Mouse (Mus musculus) CH12.LX (cell line): ENCODE results near the gene Rps11. TPM values are rescaled to one million over a fixed set of nuclear protein-coding genes. Genes with fewer than 3 reads are reported as not detected.

ENCODE experiments used
- DNase-seq: peaks from one replicate; pipeline ENCODE4 v3.0.0-alpha.2; 2013; ENCODE audit errors: extremely low read depth
- H3K27ac ChIP-seq: 2 replicates; pipeline ENCODE4 v1.5.1; 2012; ENCODE audit warnings: low read depth, mild to moderate bottlenecking, control low read depth, moderate library complexity; ENCODE audit not compliant: insufficient read depth
- H3K27me3 ChIP-seq: replicated peaks from 2 replicates; pipeline ENCODE3; 2012; ENCODE audit warnings: inconsistent platforms
- H3K36me3 ChIP-seq, 2 experiments: replicated peaks in 1 of 2; 2 replicates each; pipeline versions ENCODE3 to v1.6.1; 2012; ENCODE audit warnings: inconsistent platforms in 1 of 2, low read length in 1 of 2, mild to moderate bottlenecking in 1 of 2, mixed read lengths in 1 of 2, moderate library complexity in 1 of 2; ENCODE audit not compliant: control insufficient read depth in 1 of 2, insufficient read depth in 1 of 2
- H3K4me1 ChIP-seq, 2 experiments: 2 replicates each; pipeline ENCODE4 v1.6.1; 2012; ENCODE audit warnings: inconsistent platforms in 1 of 2, moderate library complexity in 1 of 2; ENCODE audit not compliant: insufficient read depth in 2 of 2, control insufficient read depth in 1 of 2
- H3K4me2 ChIP-seq: 2 replicates; pipeline ENCODE4 v1.6.1; 2012; ENCODE audit warnings: low read depth, mild to moderate bottlenecking, control low read depth; ENCODE audit not compliant: poor library complexity, insufficient read depth, severe bottlenecking
- H3K4me3 ChIP-seq, 3 experiments: fragments of 150-350 bp in 1 of 3; sonication (generic) in 1 of 3; replicated peaks in 1 of 3; 2 replicates each; pipeline versions ENCODE3 to v1.5.1; 2011 to 2012; ENCODE audit warnings: low read depth in 2 of 3, low read length in 2 of 3, mild to moderate bottlenecking in 2 of 3, moderate library complexity in 2 of 3, control low read depth in 1 of 3, improper control_type of control experiment in 1 of 3, inconsistent platforms in 1 of 3, mixed read lengths in 1 of 3; ENCODE audit not compliant: poor library complexity in 1 of 3
- H3K79me2 ChIP-seq: replicated peaks from 2 replicates; pipeline ENCODE4 v1.6.1; 2012; ENCODE audit warnings: mild to moderate bottlenecking, moderate library complexity; ENCODE audit not compliant: control insufficient read depth, poor library complexity, insufficient read depth, severe bottlenecking; ENCODE audit errors: extremely low read depth
- H3K9ac ChIP-seq: 2 replicates; pipeline ENCODE4 v1.6.1; 2012; ENCODE audit warnings: low read depth, mild to moderate bottlenecking, control low read depth, moderate library complexity; ENCODE audit not compliant: insufficient read depth
- H3K9me3 ChIP-seq: replicated peaks from 2 replicates; pipeline ENCODE3; 2012; ENCODE audit warnings: low read length, inconsistent platforms, mixed read lengths
- CTCF ChIP-seq, 2 experiments: IDR thresholded peaks in 1 of 2; conservative IDR thresholded peaks in 1 of 2; 2 replicates each; pipeline ENCODE4 v1.5.1; 2011 to 2012; ENCODE audit warnings: low read depth in 2 of 2, low read length in 2 of 2, improper control_type of control experiment in 1 of 2, inconsistent platforms in 1 of 2, mild to moderate bottlenecking in 1 of 2, moderate library complexity in 1 of 2
- ELF1 ChIP-seq: IDR thresholded peaks from 2 replicates; pipeline ENCODE4 v1.6.1; 2014; ENCODE audit warnings: low read depth, mild to moderate bottlenecking, inconsistent platforms, low read length, improper control_type of control experiment
- EP300 ChIP-seq: IDR thresholded peaks from 2 replicates; pipeline ENCODE4 v1.6.1; 2011; ENCODE audit warnings: low read length, improper control_type of control experiment
- JUN ChIP-seq: IDR thresholded peaks from 2 replicates; pipeline ENCODE4 v1.6.1; 2011; ENCODE audit warnings: low read depth, mild to moderate bottlenecking, low read length, improper control_type of control experiment, moderate library complexity; ENCODE audit not compliant: insufficient read depth
- JUND ChIP-seq: conservative IDR thresholded peaks from 2 replicates; pipeline ENCODE4 v1.6.1; 2011; ENCODE audit warnings: low read depth, low read length, improper control_type of control experiment
- MAX ChIP-seq: IDR thresholded peaks from 2 replicates; pipeline ENCODE4 v1.6.1; 2011; ENCODE audit warnings: low read length, improper control_type of control experiment
- MAZ ChIP-seq: IDR thresholded peaks from 2 replicates; pipeline ENCODE4 v1.6.1; 2012; ENCODE audit warnings: low read depth, mild to moderate bottlenecking, inconsistent platforms, low read length, improper control_type of control experiment, moderate library complexity
- MEF2A ChIP-seq: IDR thresholded peaks from 2 replicates; pipeline ENCODE4 v1.6.1; 2014; ENCODE audit warnings: low read depth, mild to moderate bottlenecking, inconsistent platforms, low read length, improper control_type of control experiment, borderline replicate concordance
- MXI1 ChIP-seq: IDR thresholded peaks from 2 replicates; pipeline ENCODE4 v1.6.1; 2011; ENCODE audit warnings: mild to moderate bottlenecking, low read depth, low read length, improper control_type of control experiment
- NELFE ChIP-seq: IDR thresholded peaks from 2 replicates; pipeline ENCODE4 v1.6.1; 2011; ENCODE audit warnings: low read depth, low read length, improper control_type of control experiment
- NRF1 ChIP-seq: IDR thresholded peaks from 2 replicates; pipeline ENCODE4 v1.6.1; 2014; ENCODE audit warnings: low read depth, mild to moderate bottlenecking, inconsistent platforms, low read length, improper control_type of control experiment, moderate library complexity
- RAD21 ChIP-seq: IDR thresholded peaks from 2 replicates; pipeline ENCODE4 v1.6.1; 2011; ENCODE audit warnings: low read depth, mild to moderate bottlenecking, low read length, improper control_type of control experiment, moderate library complexity
- SIN3A ChIP-seq: IDR thresholded peaks from 2 replicates; pipeline ENCODE4 v1.6.1; 2012; ENCODE audit warnings: low read length, improper control_type of control experiment, inconsistent platforms
- TBP ChIP-seq: conservative IDR thresholded peaks from 2 replicates; pipeline ENCODE4 v1.6.1; 2011; ENCODE audit warnings: low read depth, low read length, improper control_type of control experiment
- TCF12 ChIP-seq: IDR thresholded peaks from 2 replicates; pipeline ENCODE4 v1.6.1; 2014; ENCODE audit warnings: low read depth, mild to moderate bottlenecking, inconsistent platforms, low read length, improper control_type of control experiment
- UBTF ChIP-seq: IDR thresholded peaks from 2 replicates; pipeline ENCODE4 v1.6.1; 2012; ENCODE audit warnings: low read depth, mild to moderate bottlenecking, inconsistent platforms, low read length, improper control_type of control experiment, moderate library complexity
- USF2 ChIP-seq: conservative IDR thresholded peaks from 2 replicates; pipeline ENCODE4 v1.6.1; 2011; ENCODE audit warnings: low read depth, low read length, improper control_type of control experiment
- ZKSCAN1 ChIP-seq: IDR thresholded peaks from 2 replicates; pipeline ENCODE4 v1.6.1; 2012; ENCODE audit warnings: low read depth, inconsistent platforms, low read length, improper control_type of control experiment, borderline replicate concordance
- ZMIZ1 ChIP-seq: IDR thresholded peaks from 2 replicates; pipeline ENCODE4 v1.6.1; 2012; ENCODE audit warnings: low read depth, mild to moderate bottlenecking, inconsistent platforms, low read length, improper control_type of control experiment
- dilution Hi-C: fragments of 300-500 bp; cut with MboI; formaldehyde crosslinking; loops from 2 replicates; pipeline ENCODE4 v1.14.3; 2020; ENCODE audit warnings: low sequenced_read_pairs; ENCODE audit not compliant: extremely low pct_unique_long_range_greater_than_20kb, extremely low pct_ligation_motif_present
- in situ Hi-C: fragments of 300-500 bp; cut with MboI; formaldehyde crosslinking; loops from 3 replicates; pipeline ENCODE4 v1.14.3; 2019; ENCODE audit warnings: low sequenced_read_pairs, low pct_ligation_motif_present, low pct_unique_long_range_greater_than_20kb, mixed read lengths
- polyA plus RNA-seq: library from polyadenylated mRNA; unstranded; fragments of >175 nt; gene quantifications from 2 replicates; pipeline ENCODE4 v1.2.1, GENCODE M21; 2012; ENCODE audit warnings: low read depth; ENCODE audit not compliant: insufficient read length
- total RNA-seq, 2 experiments: library from RNA; depleted of rRNA; stranded (reverse); fragments of 300-350 nt in 1 of 2; fragments of >200 nt in 1 of 2; gene quantifications; 2 replicates each; pipeline ENCODE4 v1.2.3; 2012 to 2014

Gene Rps11
- total and polyA plus RNA-seq, 3 experiments, result 898 to 1,839 (median 1,699) TPM

GRCm38 (mm10) chr7:45077322-45077721 is 46.9 kb downstream of the Rps11 start:
- dilution Hi-C loops (no loop called here), in situ Hi-C loops (no loop called here)
- H3K4me1 ChIP-seq, result peaks cover 4 to 8% of the 10 kb centered on the region in 2 experiments; a peak in 1 of 4 replicates
- no peak for TF ChIP-seq RAD21
- no peak for TF ChIP-seq SIN3A
- no peak for TF ChIP-seq NELFE
- no peak for TF ChIP-seq JUND
- peaks cover 47 to 58% of the 10 kb centered on the region in 2 experiments for H3K36me3 ChIP-seq
- no peak overlapping the region for H3K4me2 ChIP-seq
- no peak overlapping the region for H3K4me3 ChIP-seq
- no peak for DNase-seq
- H3K79me2 ChIP-seq, result peaks cover 6% of the 10 kb centered on the region; the same call in 1 of the 2 replicates
- no peaks in the 10 kb centered on the region for H3K27me3 ChIP-seq
- no peak overlapping the region for H3K9ac ChIP-seq
- H3K27ac ChIP-seq, result no peak overlapping the region
- no peaks in the 10 kb centered on the region for H3K9me3 ChIP-seq

- Histone ChIP-seq H3K9ac (no peak overlapping the region), H3K79me2 (peaks cover 9% of the 10 kb centered on the region; the same call in 1 of the 2 replicates), H3K4me1 (peaks cover 4 to 8% of the 10 kb centered on the region in 2 experiments; a peak in 1 of 4 replicates), H3K4me3 (no peak overlapping the region), H3K27ac (no peak overlapping the region; the same call in 1 of the 2 replicates), H3K27me3 (no peaks in the 10 kb centered on the region), H3K36me3 (peaks cover 47 to 58% of the 10 kb centered on the region in 2 experiments), H3K9me3 (no peaks in the 10 kb centered on the region), H3K4me2 (no peak overlapping the region)
- DNase-seq, result no peak
- in situ Hi-C loops, result no loop called here
- dilution Hi-C loops, result no loop called here
- TF ChIP-seq CTCF (conservative IDR thresholded peaks at IDR 0.05 in 1 of 2, IDR thresholded peaks at IDR 0.05 in 1 of 2; ENCODE audit: low read depth in 2 of 2, low read length in 2 of 2) (no peak), MXI1 (no peak), RAD21 (no peak), UBTF (no peak), NRF1 (no peak), MAZ (no peak), MEF2A (no peak), ZMIZ1 (no peak), TBP (no peak), USF2 (no peak), ZKSCAN1 (no peak), TCF12 (no peak), EP300 (no peak), JUN (no peak), ELF1 (no peak), MAX (no peak)
These were observed 47.7 kb downstream of the Rps11 start for GRCm38 (mm10) chr7:45076501-45076900.
